Mouse (Mus musculus) hematopoietic stem cell, adult 5-6 weeks (primary cell): Measurements from ENCODE around the gene Hpcal1. TPM values are rescaled to one million over a fixed set of nuclear protein-coding genes. Genes with fewer than 3 reads are reported as not detected.
A peak's percentile ranks its signal among the peaks of the same experiment; 100 is the strongest.

Experiments
- ATAC-seq, 2 experiments: fragments of 125-278 bp in 1 of 2; replicated peaks in 1 of 2; 2 replicates each; pipeline ENCODE4 v1.8.0; 2016 to 2017; ENCODE audit warnings: inconsistent platforms in 2 of 2, mild to moderate bottlenecking in 2 of 2, moderate number of reproducible peaks in 2 of 2, low read depth in 1 of 2, moderate TSS enrichment in 1 of 2; ENCODE audit not compliant: low FRiP score in 2 of 2, poor library complexity in 2 of 2, severe bottlenecking in 2 of 2, insufficient read depth in 1 of 2, low TSS enrichment in 1 of 2
- total RNA-seq: library from RNA; stranded (forward); fragments of 172-1452, 232-1000 nt; gene quantifications from 2 replicates; pipeline ENCODE4 v1.2.3, GENCODE M21; 2017

Hpcal1 gene
- total RNA-seq, 1 experiment from 2014 or later = 15.5 TPM

- ATAC-seq = no peak
These were observed 12.9 kb upstream of the Hpcal1 start for GRCm38 (mm10) chr12:17677743-17678142.

- ATAC-seq = peak in 1 of 2 experiments; percentile 43; a peak in 1 of 4 replicates
These were observed 11.1 kb upstream of the Hpcal1 start for GRCm38 (mm10) chr12:17679571-17679970.

- peak; percentile 93 to 95 for ATAC-seq
These were observed 8.5 kb upstream of the Hpcal1 start for GRCm38 (mm10) chr12:17682161-17682560.

GRCm38 (mm10) chr12:17684315-17684714 lies 6.3 kb upstream of the Hpcal1 start:
- ATAC-seq = no peak

- no peak for ATAC-seq
These were observed 4.5 kb upstream of the Hpcal1 start for GRCm38 (mm10) chr12:17686116-17686515.

GRCm38 (mm10) chr12:17688913-17689312 lies 1.7 kb upstream of the Hpcal1 start:
- ATAC-seq = no peak

GRCm38 (mm10) chr12:17689931-17690563 lies 609 bp upstream of the Hpcal1 start:
- ATAC-seq = peak; percentile 61 to 63

- no peak for ATAC-seq
These were observed 742 bp downstream of the Hpcal1 start for GRCm38 (mm10) chr12:17691320-17691876.

GRCm38 (mm10) chr12:17691891-17692321 lies 1.2 kb downstream of the Hpcal1 start:
- peak; percentile 14 to 16; a peak in 1 of 4 replicates for ATAC-seq

GRCm38 (mm10) chr12:17692356-17692755 lies 1.7 kb downstream of the Hpcal1 start:
- ATAC-seq = no peak

GRCm38 (mm10) chr12:17692953-17693352 lies 2.3 kb downstream of the Hpcal1 start:
- ATAC-seq = 0 out of 4 replicates have a peak, but pooled peaks of 1 of the 2 experiments have one; percentile 9

- ATAC-seq = no peak
These were observed 4.0 kb downstream of the Hpcal1 start for GRCm38 (mm10) chr12:17694589-17695115.

GRCm38 (mm10) chr12:17696395-17696794 lies 5.7 kb downstream of the Hpcal1 start:
- no peak for ATAC-seq

- ATAC-seq = no peak
These were observed 8.3 kb downstream of the Hpcal1 start for GRCm38 (mm10) chr12:17698934-17699333.

GRCm38 (mm10) chr12:17699480-17699879 lies 8.8 kb downstream of the Hpcal1 start:
- ATAC-seq = no peak

GRCm38 (mm10) chr12:17701131-17701720 lies 10.6 kb downstream of the Hpcal1 start:
- ATAC-seq = no peak

- no peak for ATAC-seq
These were observed 11.1 kb downstream of the Hpcal1 start for GRCm38 (mm10) chr12:17701795-17702194.

- ATAC-seq = 0 out of 4 replicates have a peak, but pooled peaks of 1 of the 2 experiments have one; percentile 17
These were observed 11.7 kb downstream of the Hpcal1 start for GRCm38 (mm10) chr12:17702257-17702943.
